Mouse (Mus musculus) midbrain, embryonic 13.5 days (tissue): Measurements from ENCODE around the gene Dpp9. TPM values are rescaled to one million over a fixed set of nuclear protein-coding genes. Genes with fewer than 3 reads are reported as not detected.

ENCODE experiments used
- ATAC-seq: fragments of 200-750 bp; cut with Nextera tagmentation; 2 replicates; pipeline ENCODE4 v1.8.0; 2017; ENCODE audit warnings: mild to moderate bottlenecking, moderate TSS enrichment, moderate library complexity
- H3K27ac ChIP-seq: fragments of 300-500 bp; sonication (generic); 2 replicates; pipeline ENCODE4 v1.5.1; 2015; ENCODE audit warnings: inconsistent platforms, mild to moderate bottlenecking, moderate library complexity
- H3K27me3 ChIP-seq: fragments of 300-500 bp; sonication (generic); 2 replicates; pipeline ENCODE4 v1.6.1; 2015; ENCODE audit warnings: mild to moderate bottlenecking, inconsistent platforms
- H3K36me3 ChIP-seq: fragments of 300-500 bp; sonication (generic); 2 replicates; pipeline ENCODE4 v1.6.1; 2015; ENCODE audit warnings: mild to moderate bottlenecking, inconsistent platforms
- H3K4me1 ChIP-seq: fragments of 300-500 bp; sonication (generic); replicated peaks from 2 replicates; pipeline ENCODE4 v1.6.1; 2015; ENCODE audit warnings: inconsistent platforms
- H3K4me2 ChIP-seq: fragments of 300-500 bp; sonication (generic); replicated peaks from 2 replicates; pipeline ENCODE4 v1.6.1; 2015; ENCODE audit warnings: moderate library complexity, mild to moderate bottlenecking, inconsistent platforms
- H3K4me3 ChIP-seq: fragments of 300-500 bp; sonication (generic); replicated peaks from 2 replicates; pipeline ENCODE4 v1.5.1; 2015; ENCODE audit warnings: mild to moderate bottlenecking, inconsistent platforms
- H3K9ac ChIP-seq: fragments of 300-500 bp; sonication (generic); replicated peaks from 2 replicates; pipeline ENCODE4 v1.6.1; 2015; ENCODE audit warnings: mild to moderate bottlenecking, inconsistent platforms
- H3K9me3 ChIP-seq: fragments of 300-500 bp; sonication (generic); 2 replicates; pipeline ENCODE4 v1.6.1; 2016; ENCODE audit warnings: mild to moderate bottlenecking, inconsistent platforms
- WGBS: fragments of 180-500 bp; shearing (Covaris S2); methylation state at CpG from one replicate; pipeline ENCODE4 v1.1.7; 2015; 5-methylcytosine and 5-hydroxymethylcytosine counted together
- polyA plus RNA-seq: library from polyadenylated mRNA; unstranded; fragments of >200 nt; fragmentation: Nextera tagmentation; extraction: Ambion mirVana; gene quantifications from 2 replicates; pipeline ENCODE4 v1.2.1, GENCODE M21; 2015

Gene Dpp9
- polyA plus RNA-seq, 1 experiment from 2014 or later = 29.3 TPM

DNA sequence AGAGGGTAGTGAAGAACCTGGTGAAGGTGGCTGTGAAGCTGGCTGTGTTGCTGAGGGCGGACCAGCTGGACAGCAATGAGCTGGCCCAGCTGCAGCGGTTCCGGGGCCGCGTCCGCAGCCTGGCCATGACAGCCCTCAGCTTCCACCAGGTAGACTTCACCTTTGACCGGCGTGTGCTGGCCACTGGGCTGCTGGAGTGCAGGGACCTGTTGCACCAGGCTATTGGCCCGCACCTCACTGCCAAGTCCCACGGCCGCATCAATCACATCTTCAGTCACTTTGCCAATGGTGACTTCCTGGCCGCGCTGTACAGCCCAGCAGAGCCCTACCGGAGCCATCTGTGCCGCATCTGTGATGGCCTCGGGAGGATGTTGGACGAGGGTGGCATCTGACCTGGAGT is 46.8 kb downstream of the Dpp9 start:
- Histone ChIP-seq H3K4me1 (peaks cover 10% of the 10 kb centered on the region), H3K9ac (no peak overlapping the region), H3K4me2 (no peak overlapping the region), H3K9me3 (no peaks in the 10 kb centered on the region), H3K27me3 (no peaks in the 10 kb centered on the region), H3K36me3 (peaks cover 22% of the 10 kb centered on the region), H3K27ac (no peak overlapping the region), H3K4me3 (no peak overlapping the region)
- 94% methylated on average over 17 of the region's 17 CpGs for whole genome bisulfite sequencing
- ATAC-seq = no peak

- H3K36me3 ChIP-seq = peaks cover 18% of the 10 kb centered on the region
- no peaks in the 10 kb centered on the region for H3K27me3 ChIP-seq
- WGBS = 87% methylated on average over 9 of the region's 9 CpGs
- H3K4me3 ChIP-seq = no peak overlapping the region
- no peak overlapping the region for H3K4me2 ChIP-seq
- ATAC-seq = no peak
- H3K9ac ChIP-seq = no peak overlapping the region
- peaks cover 11% of the 10 kb centered on the region for H3K4me1 ChIP-seq
- H3K9me3 ChIP-seq = no peaks in the 10 kb centered on the region
- no peak overlapping the region for H3K27ac ChIP-seq
These were observed 47.2 kb downstream of the Dpp9 start for GRCm38 (mm10) chr17:56171456-56171855.

- Histone ChIP-seq H3K4me3 (no peak overlapping the region), H3K27me3 (no peaks in the 10 kb centered on the region), H3K9me3 (no peaks in the 10 kb centered on the region), H3K4me1 (peaks cover 17% of the 10 kb centered on the region), H3K4me2 (no peak overlapping the region), H3K27ac (no peak overlapping the region), H3K9ac (no peak overlapping the region), H3K36me3 (peaks cover 10% of the 10 kb centered on the region)
- ATAC-seq = 0 out of 2 replicates have a peak, but pooled peaks have one; percentile 31
- WGBS = 16% methylated on average over 10 of the region's 10 CpGs
These were observed 48.1 kb downstream of the Dpp9 start for GRCm38 (mm10) chr17:56170636-56171035.

GRCm38 (mm10) chr17:56169830-56170229 is 48.9 kb downstream of the Dpp9 start:
- no peak overlapping the region for H3K4me3 ChIP-seq
- H3K27ac ChIP-seq = no peak overlapping the region
- H3K4me1 ChIP-seq = peaks cover 21% of the 10 kb centered on the region
- no peak overlapping the region for H3K4me2 ChIP-seq
- H3K27me3 ChIP-seq = no peaks in the 10 kb centered on the region
- no peaks in the 10 kb centered on the region for H3K9me3 ChIP-seq
- H3K36me3 ChIP-seq = 0 out of 2 replicates have a peak, but pooled peaks cover 3% of the 10 kb centered on the region
- no peak for ATAC-seq
- WGBS = 77% methylated on average over 6 of the region's 6 CpGs
- H3K9ac ChIP-seq = no peak overlapping the region

DNA sequence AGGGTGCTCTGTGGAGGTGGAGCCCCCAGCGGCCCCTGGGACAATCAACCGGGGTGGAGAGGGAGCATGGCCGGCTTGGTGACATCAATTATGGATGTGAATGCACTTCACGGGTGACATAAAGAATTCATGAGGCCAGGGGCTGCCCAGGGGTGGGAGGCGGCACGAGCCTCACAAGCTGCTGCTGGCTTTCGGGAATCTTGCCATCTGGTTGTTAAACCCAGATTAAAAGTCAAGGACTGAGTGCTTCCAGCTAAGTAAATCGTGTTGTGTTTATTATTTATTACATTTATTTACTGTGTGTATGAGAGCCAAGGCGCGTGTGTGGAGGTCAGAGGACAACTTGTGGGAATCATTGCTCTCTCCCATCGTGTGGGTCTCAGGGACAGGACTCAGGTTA is 53.0 kb downstream of the Dpp9 start:
- Histone ChIP-seq H3K4me1 (peaks cover 32% of the 10 kb centered on the region), H3K4me2 (no peak overlapping the region), H3K27me3 (peaks cover 11% of the 10 kb centered on the region), H3K36me3 (no peaks in the 10 kb centered on the region), H3K9ac (no peak overlapping the region), H3K9me3 (no peaks in the 10 kb centered on the region), H3K27ac (peak overlapping the region; percentile 62), H3K4me3 (no peak overlapping the region)
- no peak for ATAC-seq
- 49% methylated on average over 11 of the region's 11 CpGs for WGBS

GRCm38 (mm10) chr17:56164510-56164909 is 54.2 kb downstream of the Dpp9 start:
- Histone ChIP-seq H3K36me3 (no peaks in the 10 kb centered on the region), H3K4me1 (peaks cover 27% of the 10 kb centered on the region), H3K4me3 (no peak overlapping the region), H3K27me3 (peaks cover 14% of the 10 kb centered on the region), H3K4me2 (no peak overlapping the region), H3K9ac (no peak overlapping the region), H3K9me3 (no peaks in the 10 kb centered on the region), H3K27ac (no peak overlapping the region)
- no peak for ATAC-seq
- WGBS = 85% methylated on average over 3 of the region's 3 CpGs

DNA sequence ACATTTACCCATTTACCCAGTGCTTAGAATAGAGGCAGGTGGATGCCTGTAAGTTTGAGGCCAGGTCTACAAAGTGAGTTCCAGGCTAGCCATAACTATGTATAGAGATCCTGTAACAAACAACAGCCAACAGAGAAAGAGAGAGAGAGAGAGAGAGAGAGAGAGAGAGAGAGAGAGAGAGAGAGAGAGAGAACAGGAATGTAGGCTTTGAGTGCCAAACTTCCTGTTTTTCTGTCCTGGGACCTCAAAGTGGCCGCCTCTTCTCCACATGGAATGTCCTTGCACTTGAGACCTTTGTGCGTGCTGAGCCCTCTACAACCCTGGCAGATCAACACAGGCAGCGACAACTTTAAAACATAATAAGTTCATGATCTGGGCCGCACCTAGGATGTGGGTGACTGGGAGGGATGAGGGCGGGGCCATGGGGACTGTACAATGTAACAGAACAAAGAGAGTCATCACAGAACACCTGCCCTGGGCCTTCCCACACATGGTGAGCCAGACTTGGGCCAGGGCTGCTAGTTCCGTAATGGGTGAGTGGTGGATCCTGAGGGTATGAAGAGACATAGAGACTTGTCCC is 55.1 kb downstream of the Dpp9 start:
- WGBS = 81% methylated on average over 6 of the region's 6 CpGs
- Histone ChIP-seq H3K27me3 (peaks cover 18% of the 10 kb centered on the region), H3K27ac (no peak overlapping the region), H3K4me3 (no peak overlapping the region), H3K36me3 (no peaks in the 10 kb centered on the region), H3K4me1 (peaks cover 27% of the 10 kb centered on the region), H3K4me2 (0 out of 2 replicates have a peak overlapping the region, but pooled peaks have one; percentile 80), H3K9me3 (no peaks in the 10 kb centered on the region), H3K9ac (no peak overlapping the region)
- ATAC-seq = no peak

DNA sequence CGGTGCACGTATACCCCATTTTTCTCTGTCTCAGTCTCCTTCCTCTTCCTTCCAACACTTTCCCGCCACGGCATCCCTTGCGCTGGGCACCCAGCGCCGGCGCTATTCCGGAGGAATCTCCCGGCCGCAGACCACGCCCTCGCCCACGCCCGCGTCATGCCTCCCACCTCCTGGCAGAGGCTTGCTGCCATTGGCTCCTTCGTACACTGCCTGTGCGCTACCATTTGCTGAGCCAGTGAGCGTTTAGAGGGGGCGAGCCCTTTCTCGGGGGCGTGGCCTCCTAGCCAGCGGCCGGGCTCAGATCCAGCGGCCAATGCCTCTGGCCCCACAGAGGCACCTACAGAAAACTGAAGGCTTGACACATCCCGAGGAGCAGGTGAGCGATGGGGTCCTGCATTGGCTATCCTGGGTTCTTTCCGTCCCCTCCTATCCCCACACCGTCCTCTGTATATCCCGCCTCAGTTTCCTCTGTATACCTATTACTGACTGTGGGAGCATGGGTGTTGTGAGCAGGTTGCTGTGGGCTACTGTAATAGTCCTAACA is 56.4 kb downstream of the Dpp9 start, which contains the start of gene Tnfaip8l1:
Gene Tnfaip8l1, plus strand, starts transcription at position 247 of the 544 bp plus-strand sequence.
- no peaks in the 10 kb centered on the region for H3K9me3 ChIP-seq
- H3K4me3 ChIP-seq = peak within 1 kb of the TSS; percentile 44
- under 1% methylated on average over 30 of the region's 30 CpGs for WGBS
- ATAC-seq = peak; percentile 98
- peaks cover 27% of the 10 kb centered on the region for H3K27me3 ChIP-seq
- H3K9ac ChIP-seq = peak within 1 kb of the TSS; percentile 63
- no peak within 1 kb of the TSS for H3K27ac ChIP-seq
- no peaks in the 10 kb centered on the region for H3K36me3 ChIP-seq
- H3K4me1 ChIP-seq = peaks cover 27% of the 10 kb centered on the region
- peak within 1 kb of the TSS; percentile 80 for H3K4me2 ChIP-seq

DNA sequence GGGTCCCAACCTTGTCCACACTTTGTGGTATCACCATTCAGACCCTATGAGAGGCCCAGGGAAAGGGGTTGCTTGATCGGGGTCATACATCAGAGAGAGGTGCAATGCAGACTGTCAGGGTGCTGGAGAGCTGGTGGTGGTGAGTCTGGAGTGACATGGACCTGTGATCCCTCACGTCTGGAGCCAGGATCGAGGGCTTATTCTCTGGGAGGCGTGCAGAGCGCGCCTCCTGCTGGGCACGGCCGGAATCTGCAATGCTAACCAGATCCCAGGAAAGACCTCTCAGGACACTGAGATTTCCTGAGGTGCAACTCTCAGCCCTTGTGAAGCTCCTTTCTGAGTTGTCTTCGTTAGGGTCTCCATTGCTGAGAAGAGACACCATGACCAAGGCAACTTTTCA is 59.0 kb downstream of the Dpp9 start:
- ATAC-seq = no peak

DNA sequence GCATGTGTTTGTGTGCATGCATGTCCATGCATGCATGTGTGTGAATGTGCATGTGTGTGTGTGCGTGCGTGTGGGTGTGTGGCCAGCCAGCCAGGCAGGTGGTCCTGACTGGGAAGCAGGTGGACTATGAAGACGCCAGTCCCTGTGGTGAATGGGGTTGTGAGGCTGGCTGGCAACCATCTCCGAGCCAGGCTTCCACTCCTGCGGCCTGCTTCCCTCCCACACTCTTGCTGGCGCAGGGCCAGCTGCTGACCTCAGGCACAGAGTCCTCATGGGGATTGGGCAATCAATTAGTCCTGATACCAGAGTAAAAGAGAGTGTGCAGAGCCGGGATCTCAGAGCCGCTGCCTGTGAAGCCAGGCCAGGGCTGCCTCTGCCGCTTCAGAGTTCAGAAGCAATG is 65.1 kb downstream of the Dpp9 start:
- H3K36me3 ChIP-seq = no peaks in the 10 kb centered on the region
- no peak overlapping the region for H3K27ac ChIP-seq
- no peak overlapping the region for H3K4me3 ChIP-seq
- peaks cover 37% of the 10 kb centered on the region for H3K27me3 ChIP-seq
- no peaks in the 10 kb centered on the region for H3K9me3 ChIP-seq
- peak; percentile 47 for ATAC-seq
- no peak overlapping the region for H3K4me2 ChIP-seq
- 30% methylated on average over 9 of the region's 9 CpGs for WGBS
- H3K4me1 ChIP-seq = peaks cover 24% of the 10 kb centered on the region
- peak overlapping the region; percentile 25; the same call in 1 of the 2 replicates for H3K9ac ChIP-seq

More for the DNA sequence above, 59.0 kb downstream of the Dpp9 start:
- H3K36me3 ChIP-seq = no peaks in the 10 kb centered on the region
- H3K27me3 ChIP-seq = peaks cover 38% of the 10 kb centered on the region
- no peak overlapping the region for H3K4me2 ChIP-seq
- no peak overlapping the region for H3K9ac ChIP-seq
- H3K4me3 ChIP-seq = no peak overlapping the region
- no peak overlapping the region for H3K27ac ChIP-seq
- under 1% methylated on average over 9 of the region's 9 CpGs for WGBS
- H3K9me3 ChIP-seq = no peaks in the 10 kb centered on the region
- peaks cover 16% of the 10 kb centered on the region for H3K4me1 ChIP-seq

DNA sequence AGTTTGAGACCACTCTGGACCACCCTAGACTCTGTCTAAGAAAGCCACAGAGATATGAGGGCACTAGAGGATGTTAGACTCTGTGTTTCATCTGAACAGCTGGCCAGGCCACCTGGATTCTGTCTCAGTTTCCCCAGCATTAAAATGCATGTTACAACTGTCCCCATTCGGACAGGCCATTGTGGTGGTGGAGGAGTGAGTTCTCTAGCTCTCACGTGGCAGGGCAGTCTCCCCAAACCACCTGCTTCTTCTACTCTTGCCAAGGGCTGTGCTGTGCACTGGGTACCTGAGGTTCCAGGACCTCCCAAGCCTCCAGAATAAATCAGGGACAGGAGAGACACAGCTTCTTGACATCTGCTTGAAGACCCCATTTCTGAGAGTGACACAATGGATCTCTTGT is 68.8 kb downstream of the Dpp9 start:
- no peak overlapping the region for H3K4me3 ChIP-seq
- H3K9me3 ChIP-seq = no peaks in the 10 kb centered on the region
- no peak overlapping the region for H3K9ac ChIP-seq
- H3K4me2 ChIP-seq = no peak overlapping the region
- no peak overlapping the region for H3K27ac ChIP-seq
- ATAC-seq = no peak
- H3K27me3 ChIP-seq = peaks cover 38% of the 10 kb centered on the region
- 44% methylated on average over 2 of the region's 2 CpGs for WGBS
- H3K4me1 ChIP-seq = peaks cover 41% of the 10 kb centered on the region
- H3K36me3 ChIP-seq = no peaks in the 10 kb centered on the region

- ATAC-seq = peak; percentile 46
- Histone ChIP-seq H3K36me3 (no peaks in the 10 kb centered on the region), H3K4me3 (peak overlapping the region; percentile 37), H3K4me1 (peaks cover 37% of the 10 kb centered on the region), H3K9ac (peak overlapping the region; percentile 63), H3K27me3 (peaks cover 43% of the 10 kb centered on the region), H3K4me2 (peak overlapping the region; percentile 63), H3K9me3 (no peaks in the 10 kb centered on the region), H3K27ac (no peak overlapping the region)
- 1% methylated on average over 30 of the region's 30 CpGs for WGBS
These were observed 69.7 kb downstream of the Dpp9 start for GRCm38 (mm10) chr17:56148790-56149618.
